Mouse (Mus musculus) liver, embryonic 11.5 days (tissue): Measurements from ENCODE around the gene Gm28539. TPM values are rescaled to one million over a fixed set of nuclear protein-coding genes. Genes with fewer than 3 reads are reported as not detected.
A peak's percentile ranks its signal among the peaks of the same experiment; 100 is the strongest.

Source experiments
- ATAC-seq: fragments of 200-750 bp; cut with Nextera tagmentation; replicated peaks from 2 replicates; pipeline ENCODE4 v1.8.0; 2017; ENCODE audit warnings: moderate number of reproducible peaks, mild to moderate bottlenecking, moderate TSS enrichment, moderate library complexity; ENCODE audit not compliant: low FRiP score
- DNase-seq: peaks from one replicate; pipeline ENCODE4 v3.0.0-alpha.2; 2017; ENCODE audit warnings: low spot score
- H3K27ac ChIP-seq: fragments of 300-500 bp; sonication (generic); 2 replicates; pipeline ENCODE4 v1.5.1; 2014; ENCODE audit warnings: mild to moderate bottlenecking, low read depth, low read length, control low read depth
- H3K27me3 ChIP-seq: fragments of 300-500 bp; sonication (generic); replicated peaks from 2 replicates; pipeline ENCODE4 v1.6.1; 2014; ENCODE audit warnings: low read length, mixed read lengths; ENCODE audit not compliant: control insufficient read depth, insufficient read depth
- H3K36me3 ChIP-seq: fragments of 300-500 bp; sonication (generic); 2 replicates; pipeline ENCODE4 v1.6.1; 2014; ENCODE audit warnings: mild to moderate bottlenecking, low read length, moderate library complexity, mixed read lengths; ENCODE audit not compliant: control insufficient read depth, insufficient read depth
- H3K4me1 ChIP-seq: fragments of 300-500 bp; sonication (generic); replicated peaks from 2 replicates; pipeline ENCODE4 v1.6.1; 2014; ENCODE audit warnings: low read length, mixed read lengths; ENCODE audit not compliant: control insufficient read depth, insufficient read depth
- H3K4me2 ChIP-seq: fragments of 300-500 bp; sonication (generic); 2 replicates; pipeline ENCODE4 v1.6.1; 2014; ENCODE audit warnings: mild to moderate bottlenecking, control low read depth, moderate library complexity
- H3K4me3 ChIP-seq: fragments of 300-500 bp; sonication (generic); 2 replicates; pipeline ENCODE4 v1.5.1; 2014; ENCODE audit warnings: low read depth, low read length, control low read depth
- H3K9ac ChIP-seq: fragments of 300-500 bp; sonication (generic); 2 replicates; pipeline ENCODE4 v1.6.1; 2014; ENCODE audit warnings: low read depth, low read length, control low read depth
- H3K9me3 ChIP-seq: fragments of 300-500 bp; sonication (generic); 2 replicates; pipeline ENCODE4 v1.6.1; 2016; ENCODE audit warnings: low read length, inconsistent platforms, mixed read lengths; ENCODE audit not compliant: control insufficient read depth
- WGBS: fragments of 180-500 bp; shearing (Covaris S2); extraction: QIAGEN DNeasy Blood & Tissue Kit; methylation state at CpG from one replicate; pipeline ENCODE4 v1.1.7; 2014; 5-methylcytosine and 5-hydroxymethylcytosine counted together
- polyA plus RNA-seq: library from polyadenylated mRNA; unstranded; fragments of >200 nt; fragmentation: Nextera tagmentation; extraction: Ambion mirVana; gene quantifications from 2 replicates; pipeline ENCODE4 v1.2.1, GENCODE M21; 2014

The Gm28539 gene
- polyA plus RNA-seq, 1 experiment from 2014 or later: 0.11 TPM

GRCm38 (mm10) chr16:18809001-18809400 lies 27.4 kb upstream of the Gm28539 start:
- no peak overlapping the region for H3K27ac ChIP-seq
- DNase-seq: no peak
- no peak overlapping the region for H3K4me3 ChIP-seq
- no peak for ATAC-seq
- no peak overlapping the region for H3K9ac ChIP-seq
- H3K36me3 ChIP-seq: peaks cover 37% of the 10 kb centered on the region
- peaks cover 8% of the 10 kb centered on the region; the same call in 1 of the 2 replicates for H3K4me1 ChIP-seq
- no peaks in the 10 kb centered on the region for H3K27me3 ChIP-seq
- H3K4me2 ChIP-seq: no peak overlapping the region
- 86% methylated on average over 5 of the region's 5 CpGs for WGBS
- H3K9me3 ChIP-seq: no peaks in the 10 kb centered on the region

DNA sequence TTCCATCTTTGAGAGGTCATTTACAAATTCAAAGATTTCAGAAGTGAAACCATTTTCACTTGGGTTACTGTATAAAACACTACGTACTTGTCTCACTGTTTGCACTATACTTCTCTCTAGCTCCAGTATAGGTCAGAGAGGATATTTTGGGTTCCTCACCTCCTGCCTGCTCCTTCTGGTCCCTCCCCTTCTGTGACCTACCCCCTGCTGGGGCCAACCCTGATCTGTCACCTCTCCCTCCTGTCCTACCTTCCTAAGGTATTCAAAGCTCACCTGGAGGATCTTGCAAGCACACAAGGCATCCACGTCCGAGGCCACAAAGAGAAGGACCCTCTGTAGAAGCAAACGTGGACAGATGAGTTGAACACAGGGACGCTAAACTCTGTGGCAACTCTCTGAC lies 25.4 kb upstream of the Gm28539 start:
- WGBS: 3% methylated on average over 5 of the region's 5 CpGs
- Histone ChIP-seq H3K27ac (peak overlapping the region; percentile 71; the same call in 1 of the 2 replicates), H3K4me1 (peaks cover 8% of the 10 kb centered on the region; the same call in 1 of the 2 replicates), H3K9ac (peak overlapping the region; percentile 88), H3K9me3 (no peaks in the 10 kb centered on the region), H3K4me2 (peak overlapping the region; percentile 91), H3K27me3 (no peaks in the 10 kb centered on the region), H3K36me3 (peaks cover 29% of the 10 kb centered on the region), H3K4me3 (peak overlapping the region; percentile 68)
- DNase-seq (no peak), ATAC-seq (peak; percentile 65)

- DNase-seq (peak; percentile 85), ATAC-seq (peak; percentile 94)
Measured at GRCm38 (mm10) chr16:18811468-18812384, 24.7 kb upstream of the Gm28539 start, which contains the start of the genes Ufd1 and Cdc45. Ufd1 (plus strand) TSS chr16:18811779. Cdc45 (minus strand) TSS chr16:18811987.

GRCm38 (mm10) chr16:18812385-18812910 lies 23.9 kb upstream of the Gm28539 start:
- DNase-seq: no peak
- Histone ChIP-seq H3K9ac (peak overlapping the region; percentile 88), H3K4me2 (peak overlapping the region; percentile 91), H3K4me1 (peaks cover 8% of the 10 kb centered on the region; the same call in 1 of the 2 replicates), H3K36me3 (peaks cover 29% of the 10 kb centered on the region), H3K9me3 (no peaks in the 10 kb centered on the region), H3K4me3 (peak overlapping the region; percentile 68), H3K27ac (peak overlapping the region; percentile 15), H3K27me3 (no peaks in the 10 kb centered on the region)
- peak; percentile 35 for ATAC-seq
- WGBS: 1% methylated on average over 31 of the region's 31 CpGs

More at GRCm38 (mm10) chr16:18811468-18812384, 24.7 kb upstream of the Gm28539 start, which contains the start of the genes Ufd1 and Cdc45:
- Histone ChIP-seq H3K9ac (peak within 1 kb of the TSS; percentile 88), H3K27me3 (no peaks in the 10 kb centered on the region), H3K36me3 (peaks cover 26% of the 10 kb centered on the region), H3K4me3 (peak within 1 kb of the TSS; percentile 68), H3K27ac (peak within 1 kb of the TSS; percentile 71), H3K9me3 (no peaks in the 10 kb centered on the region), H3K4me1 (peaks cover 8% of the 10 kb centered on the region; the same call in 1 of the 2 replicates), H3K4me2 (peak within 1 kb of the TSS; percentile 91)
- WGBS: under 1% methylated on average over 42 of the region's 42 CpGs

DNA sequence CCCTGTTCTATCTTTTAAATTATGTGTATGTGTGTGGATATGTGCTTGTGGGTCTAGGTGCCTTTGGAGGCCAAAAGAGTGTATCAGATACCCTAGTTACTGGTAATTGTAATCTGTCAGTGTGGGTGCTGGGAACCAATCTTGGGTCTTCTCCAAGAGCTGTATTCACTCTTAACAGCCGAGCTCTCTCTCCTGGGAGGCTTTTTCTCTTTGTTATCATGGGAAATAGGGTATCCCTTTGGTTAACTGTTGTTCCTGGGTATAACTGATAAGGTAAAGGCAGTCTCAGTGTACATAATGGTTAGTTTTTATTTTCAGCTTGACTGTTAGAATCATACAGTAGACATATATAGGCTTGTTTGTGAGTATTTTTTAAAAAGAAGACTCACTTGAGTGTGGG lies 14.0 kb upstream of the Gm28539 start:
- no peak; the same call in 1 of the 2 replicates for ATAC-seq
- Histone ChIP-seq H3K27ac (no peak overlapping the region), H3K36me3 (peaks cover 75% of the 10 kb centered on the region), H3K9ac (no peak overlapping the region), H3K4me1 (no peaks in the 10 kb centered on the region; the same call in 1 of the 2 replicates), H3K9me3 (no peaks in the 10 kb centered on the region), H3K27me3 (no peaks in the 10 kb centered on the region), H3K4me3 (no peak overlapping the region), H3K4me2 (no peak overlapping the region)
- WGBS: 52% methylated on average over 1 of the region's 1 CpGs
- no peak for DNase-seq

- no peak for ATAC-seq
- no peak overlapping the region for H3K27ac ChIP-seq
- H3K9ac ChIP-seq: no peak overlapping the region
- 84% methylated on average over 4 of the region's 4 CpGs for WGBS
- no peaks in the 10 kb centered on the region for H3K27me3 ChIP-seq
- H3K9me3 ChIP-seq: no peaks in the 10 kb centered on the region
- no peak overlapping the region for H3K4me2 ChIP-seq
- H3K36me3 ChIP-seq: peaks cover 75% of the 10 kb centered on the region
- H3K4me3 ChIP-seq: no peak overlapping the region
- no peaks in the 10 kb centered on the region; the same call in 1 of the 2 replicates for H3K4me1 ChIP-seq
- no peak for DNase-seq
Measured at GRCm38 (mm10) chr16:18822925-18823324, 13.5 kb upstream of the Gm28539 start.

DNA sequence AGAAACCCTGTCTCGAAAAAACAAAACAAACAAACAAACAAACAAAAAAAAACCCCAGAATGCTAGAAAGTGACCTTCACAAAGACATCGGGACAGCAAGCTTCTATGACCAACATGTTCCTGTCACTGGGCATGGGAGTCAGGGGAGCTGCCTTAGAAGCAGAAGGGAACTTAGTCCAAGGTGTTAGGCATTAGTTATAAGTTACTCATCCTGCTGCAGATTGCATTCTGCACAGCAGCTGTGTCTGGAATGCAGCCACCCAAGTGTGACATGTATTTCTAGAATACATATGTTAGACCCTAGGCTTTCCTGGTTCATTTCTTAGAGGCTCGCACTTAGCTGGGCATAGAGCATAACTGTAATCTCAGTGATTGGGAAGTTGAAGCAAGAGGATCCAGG lies 7.8 kb upstream of the Gm28539 start:
- DNase-seq: no peak
- ATAC-seq: no peak
- WGBS: 90% methylated on average over 3 of the region's 3 CpGs
- no peaks in the 10 kb centered on the region for H3K4me1 ChIP-seq
- H3K4me2 ChIP-seq: no peak overlapping the region
- no peaks in the 10 kb centered on the region for H3K27me3 ChIP-seq
- H3K27ac ChIP-seq: no peak overlapping the region
- H3K9me3 ChIP-seq: no peaks in the 10 kb centered on the region
- H3K9ac ChIP-seq: no peak overlapping the region
- peaks cover 47% of the 10 kb centered on the region for H3K36me3 ChIP-seq
- H3K4me3 ChIP-seq: no peak overlapping the region

GRCm38 (mm10) chr16:18829102-18829501 lies 7.3 kb upstream of the Gm28539 start:
- no peaks in the 10 kb centered on the region for H3K9me3 ChIP-seq
- no peaks in the 10 kb centered on the region for H3K4me1 ChIP-seq
- H3K27ac ChIP-seq: no peak overlapping the region
- H3K27me3 ChIP-seq: no peaks in the 10 kb centered on the region
- no peak for DNase-seq
- peaks cover 48% of the 10 kb centered on the region for H3K36me3 ChIP-seq
- no peak for ATAC-seq
- no peak overlapping the region for H3K4me2 ChIP-seq
- no peak overlapping the region for H3K4me3 ChIP-seq
- WGBS: 89% methylated on average over 6 of the region's 6 CpGs
- H3K9ac ChIP-seq: no peak overlapping the region
